Mouse (Mus musculus): Measurements from ENCODE around the gene Zdhhc24.

DNA sequence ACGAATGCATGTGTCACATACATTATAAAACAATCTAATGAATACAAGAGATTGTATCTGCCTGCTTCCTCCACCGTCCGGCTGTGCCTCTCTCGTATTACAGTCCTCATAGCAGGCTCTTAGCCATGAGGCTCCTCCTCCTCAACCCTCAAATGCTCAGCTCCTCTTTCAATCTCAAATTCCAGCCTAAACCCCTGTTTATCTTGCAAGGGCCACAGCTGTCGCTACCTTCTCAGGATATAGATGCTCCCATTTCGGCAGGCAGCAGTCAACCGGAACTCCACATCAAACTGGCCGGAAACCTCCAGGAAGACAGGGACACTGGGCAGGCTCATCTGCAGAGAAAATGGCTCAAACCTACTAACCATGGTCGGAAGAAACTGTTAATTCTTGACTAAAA, 20.5 kb downstream of the Zdhhc24 start:
- no peak for TF ChIP-seq CTCF (IDR thresholded peaks at IDR 0.05; ENCODE audit: extremely low read depth, insufficient read depth, insufficient read length, insufficient replicate concordance)
- TF ChIP-seq POLR2A (IDR thresholded peaks at IDR 0.05; ENCODE audit: low read depth, low read length) = no peak
